Mouse (Mus musculus): Measurements from ENCODE around the gene Eng. TPM values are rescaled to one million over a fixed set of nuclear protein-coding genes. Genes with fewer than 3 reads are reported as not detected.

Eng gene
- total RNA-seq (2021) = 100 to 1,000 TPM; 113 to 122 TPM
- 230 and 239 TPM in 2 replicates for polyA plus RNA-seq (2012; rRNA removed)
- long read RNA-seq, transcript Eng-205 (15 exons, 3,403 nt) = minor isoform, 35 of 191 reads
- long read RNA-seq, transcript Eng-201 (15 exons, 3,422 nt) = major isoform, 117 of 191 reads
- long read RNA-seq, partial matches to known transcripts = 20 of 191 reads
- long read RNA-seq, other reads (novel, unspliced or antisense) = 16 of 191 reads

- H3K27ac ChIP-seq = peak within 1 kb of the TSS; percentile 95
- H3K4me3 ChIP-seq = peak within 1 kb of the TSS; percentile 73
- peak within 1 kb of the TSS; percentile 97 for H3K9ac ChIP-seq (ENCODE audit: low read depth, low read length)
- no peaks in the 10 kb centered on the region for H3K36me3 ChIP-seq (ENCODE audit: control insufficient read depth, insufficient read depth, low read length)
- H3K4me1 ChIP-seq (ENCODE audit: control insufficient read depth, insufficient read depth, low read length) = peaks cover 26% of the 10 kb centered on the region
- peaks cover 3% of the 10 kb centered on the region; the same call in 1 of the 2 replicates for H3K79me2 ChIP-seq (replicated peaks; ENCODE audit: control insufficient read depth, insufficient read depth, low read length)
- 21% methylated on average over 31 of the region's 31 CpGs for WGBS
- TF ChIP-seq POLR2A (IDR thresholded peaks at IDR 0.05; ENCODE audit: insufficient read depth, low read depth, low read length) (peak; percentile 89), CTCF (IDR thresholded peaks at IDR 0.05) (no peak), EP300 (IDR thresholded peaks at IDR 0.05; ENCODE audit: insufficient read depth, low read depth, low read length) (0 out of 2 replicates have a peak, but pooled peaks have one; percentile 64)
- DNase-seq = peak; percentile 90 to 91
- no peaks in the 10 kb centered on the region for H3K27me3 ChIP-seq (ENCODE audit: control insufficient read depth, insufficient read depth, low read length)
- intact Hi-C loops (cut with DNase I) = loop anchor here (1.0 kb wide), 1 partner anchor 9 kb away; no protein-coding TSS in a partner anchor
These were observed at the start of gene Eng for GRCm38 (mm10) chr2:32646379-32647056. Eng (plus strand) TSS chr2:32646595.

- Histone ChIP-seq H3K4me3 (no peak overlapping the region), H3K4me1 (ENCODE audit: control insufficient read depth, insufficient read depth, low read length) (peaks cover 6% of the 10 kb centered on the region), H3K27ac (no peak overlapping the region), H3K27me3 (ENCODE audit: control insufficient read depth, insufficient read depth, low read length) (no peaks in the 10 kb centered on the region), H3K36me3 (ENCODE audit: control insufficient read depth, insufficient read depth, low read length) (no peaks in the 10 kb centered on the region), H3K79me2 (replicated peaks; ENCODE audit: control insufficient read depth, insufficient read depth, low read length) (no peaks in the 10 kb centered on the region), H3K9ac (ENCODE audit: low read depth, low read length) (no peak overlapping the region)
- intact Hi-C loops (cut with DNase I) = no loop called here
- 76% methylated on average over 13 of the region's 13 CpGs for WGBS
- peak in 1 of 2 experiments; percentile 41 for DNase-seq
- TF ChIP-seq EP300 (IDR thresholded peaks at IDR 0.05; ENCODE audit: insufficient read depth, low read depth, low read length) (no peak), POLR2A (IDR thresholded peaks at IDR 0.05; ENCODE audit: insufficient read depth, low read depth, low read length) (no peak), CTCF (IDR thresholded peaks at IDR 0.05) (no peak)
These were observed 49.7 kb upstream of the Eng start for GRCm38 (mm10) chr2:32596725-32597124.

GRCm38 (mm10) chr2:32597248-32597647 is 49.1 kb upstream of the Eng start:
- H3K27ac ChIP-seq = peak overlapping the region; percentile 55
- WGBS = 84% methylated on average over 5 of the region's 5 CpGs

GRCm38 (mm10) chr2:32597699-32598098 is 48.7 kb upstream of the Eng start:
- no peaks in the 10 kb centered on the region for H3K27me3 ChIP-seq (ENCODE audit: control insufficient read depth, insufficient read depth, low read length)
- no peak for DNase-seq
- H3K27ac ChIP-seq = peak overlapping the region; percentile 55
- no peaks in the 10 kb centered on the region for H3K36me3 ChIP-seq (ENCODE audit: control insufficient read depth, insufficient read depth, low read length)
- H3K9ac ChIP-seq (ENCODE audit: low read depth, low read length) = no peak overlapping the region; the same call in 1 of the 2 replicates
- 62% methylated on average over 5 of the region's 5 CpGs for WGBS
- H3K4me1 ChIP-seq (ENCODE audit: control insufficient read depth, insufficient read depth, low read length) = peaks cover 9% of the 10 kb centered on the region
- no peak for TF ChIP-seq CTCF (IDR thresholded peaks at IDR 0.05)
- TF ChIP-seq EP300 (IDR thresholded peaks at IDR 0.05; ENCODE audit: insufficient read depth, low read depth, low read length) = no peak
- TF ChIP-seq POLR2A (IDR thresholded peaks at IDR 0.05; ENCODE audit: insufficient read depth, low read depth, low read length) = no peak
- H3K4me3 ChIP-seq = no peak overlapping the region
- intact Hi-C loops (cut with DNase I) = no loop called here
- no peaks in the 10 kb centered on the region for H3K79me2 ChIP-seq (replicated peaks; ENCODE audit: control insufficient read depth, insufficient read depth, low read length)

More at GRCm38 (mm10) chr2:32597248-32597647, 49.1 kb upstream of the Eng start:
- DNase-seq = no peak
- Histone ChIP-seq H3K9ac (ENCODE audit: low read depth, low read length) (no peak overlapping the region), H3K4me3 (no peak overlapping the region), H3K4me1 (ENCODE audit: control insufficient read depth, insufficient read depth, low read length) (peaks cover 9% of the 10 kb centered on the region), H3K27me3 (ENCODE audit: control insufficient read depth, insufficient read depth, low read length) (no peaks in the 10 kb centered on the region), H3K36me3 (ENCODE audit: control insufficient read depth, insufficient read depth, low read length) (no peaks in the 10 kb centered on the region), H3K79me2 (replicated peaks; ENCODE audit: control insufficient read depth, insufficient read depth, low read length) (no peaks in the 10 kb centered on the region)
- intact Hi-C loops (cut with DNase I) = no loop called here
- TF ChIP-seq POLR2A (IDR thresholded peaks at IDR 0.05; ENCODE audit: insufficient read depth, low read depth, low read length) = no peak
- no peak for TF ChIP-seq CTCF (IDR thresholded peaks at IDR 0.05)
- TF ChIP-seq EP300 (IDR thresholded peaks at IDR 0.05; ENCODE audit: insufficient read depth, low read depth, low read length) = no peak

GRCm38 (mm10) chr2:32598506-32598905 is 47.9 kb upstream of the Eng start:
- TF ChIP-seq CTCF (IDR thresholded peaks at IDR 0.05) (no peak), POLR2A (IDR thresholded peaks at IDR 0.05; ENCODE audit: insufficient read depth, low read depth, low read length) (no peak), EP300 (IDR thresholded peaks at IDR 0.05; ENCODE audit: insufficient read depth, low read depth, low read length) (no peak)

GRCm38 (mm10) chr2:32599409-32599808 is 47.0 kb upstream of the Eng start, which contains the start of gene St6galnac6:
St6galnac6 (plus strand) TSS chr2:32599709.
- no peaks in the 10 kb centered on the region for H3K27me3 ChIP-seq (ENCODE audit: control insufficient read depth, insufficient read depth, low read length)
- H3K79me2 ChIP-seq (replicated peaks; ENCODE audit: control insufficient read depth, insufficient read depth, low read length) = no peaks in the 10 kb centered on the region
- intact Hi-C loops (cut with DNase I) = no loop called here
- no peak within 1 kb of the TSS; the same call in 1 of the 2 replicates for H3K27ac ChIP-seq
- 89% methylated on average over 3 of the region's 3 CpGs for WGBS
- H3K9ac ChIP-seq (ENCODE audit: low read depth, low read length) = no peak within 1 kb of the TSS
- H3K36me3 ChIP-seq (ENCODE audit: control insufficient read depth, insufficient read depth, low read length) = no peaks in the 10 kb centered on the region
- peaks cover 9% of the 10 kb centered on the region for H3K4me1 ChIP-seq (ENCODE audit: control insufficient read depth, insufficient read depth, low read length)
- H3K4me3 ChIP-seq = no peak within 1 kb of the TSS
- TF ChIP-seq EP300 (IDR thresholded peaks at IDR 0.05; ENCODE audit: insufficient read depth, low read depth, low read length) (no peak), CTCF (IDR thresholded peaks at IDR 0.05) (no peak), POLR2A (IDR thresholded peaks at IDR 0.05; ENCODE audit: insufficient read depth, low read depth, low read length) (no peak)
- no peak for DNase-seq

More at GRCm38 (mm10) chr2:32598506-32598905, 47.9 kb upstream of the Eng start:
- Histone ChIP-seq H3K79me2 (replicated peaks; ENCODE audit: control insufficient read depth, insufficient read depth, low read length) (no peaks in the 10 kb centered on the region), H3K4me1 (ENCODE audit: control insufficient read depth, insufficient read depth, low read length) (peaks cover 9% of the 10 kb centered on the region), H3K36me3 (ENCODE audit: control insufficient read depth, insufficient read depth, low read length) (no peaks in the 10 kb centered on the region), H3K4me3 (no peak overlapping the region), H3K27ac (peak overlapping the region; percentile 55), H3K9ac (ENCODE audit: low read depth, low read length) (no peak overlapping the region), H3K27me3 (ENCODE audit: control insufficient read depth, insufficient read depth, low read length) (no peaks in the 10 kb centered on the region)
- peak; percentile 53 to 58 for DNase-seq
- 43% methylated on average over 8 of the region's 8 CpGs for WGBS
- intact Hi-C loops (cut with DNase I) = no loop called here

Measured in heart, adult 2 months (tissue).